15 mouse cellular contexts compared by ENCODE assay signal in the genomic region with DNA sequence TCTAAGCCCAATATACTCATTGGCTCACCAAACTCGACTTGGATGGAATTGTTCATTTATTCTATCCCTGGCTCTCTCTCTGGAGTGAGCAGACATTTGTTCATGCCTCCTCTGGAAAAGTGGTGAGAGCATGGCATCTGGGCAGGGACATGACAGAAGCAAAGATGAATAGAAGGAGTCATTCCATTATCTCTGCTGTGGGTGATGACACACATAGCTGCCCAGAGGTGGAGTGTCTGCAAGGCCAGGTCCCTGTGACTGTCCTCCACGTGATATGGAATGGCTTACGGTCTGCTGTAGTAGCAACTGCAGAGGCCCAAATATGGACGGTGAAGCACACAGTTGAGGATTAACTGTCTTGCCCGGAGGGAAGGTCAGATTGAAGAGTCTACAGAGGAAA. TPM values are rescaled to one million over a fixed set of nuclear protein-coding genes. Genes with fewer than 3 reads are reported as not detected.
"Had no signal": no experiment of that assay in that cellular context is flagged by ENCODE, and none has a peak within 500 bp of the region (broad histone marks: within the 10 kb centered on the region; RNA-seq: fewer than 3 reads in every experiment).

No protein-coding gene starts in this region.

- H3K36me3 ChIP-seq: midbrain, embryonic 13.5 days; midbrain, embryonic 15.5 days; neural tube, embryonic 12.5 days had no signal

- H3K9me3 ChIP-seq: lung, embryonic 15.5 days; megakaryocyte, embryonic 14.5 days; midbrain, embryonic 13.5 days; midbrain, embryonic 15.5 days; neural tube, embryonic 12.5 days had no signal

- H3K4me1 ChIP-seq: lung, embryonic 15.5 days had no signal

- H3K27ac ChIP-seq: lung, embryonic 15.5 days; macrophage; midbrain, embryonic 13.5 days; midbrain, embryonic 15.5 days; neural tube, embryonic 12.5 days had no signal

- H3K4me3 ChIP-seq: lung, embryonic 15.5 days; megakaryocyte, embryonic 14.5 days; midbrain, embryonic 13.5 days; midbrain, embryonic 15.5 days; neural tube, embryonic 12.5 days had no signal

- DNase-seq: lung, adult 2 months; lung, postnatal 14 days; lung, postnatal 36 days; right cerebral cortex, postnatal 14 days; thymus, adult 18-20 months; thymus, postnatal 14 days; thymus, postnatal 36 days had no signal

- H3K27me3 ChIP-seq: lung, embryonic 15.5 days; midbrain, embryonic 13.5 days; midbrain, embryonic 15.5 days; neural tube, embryonic 12.5 days had no signal

RNA-seq across cellular contexts. Expression of a gene that starts 41.2 kb away (rescaled TPM):
- total RNA-seq: monocyte, adult 5-6 weeks; neutrophil, adult 5-6 weeks had no signal
